Mouse (Mus musculus) 3T3-L1 (cell line): ENCODE measurements around the gene Lyzl6.

Experiments used
- DNase-seq: peaks from one replicate; pipeline ENCODE4 v3.0.0-alpha.2; 2015; ENCODE audit warnings: low read depth, low spot score

Lyzl6 gene

DNA sequence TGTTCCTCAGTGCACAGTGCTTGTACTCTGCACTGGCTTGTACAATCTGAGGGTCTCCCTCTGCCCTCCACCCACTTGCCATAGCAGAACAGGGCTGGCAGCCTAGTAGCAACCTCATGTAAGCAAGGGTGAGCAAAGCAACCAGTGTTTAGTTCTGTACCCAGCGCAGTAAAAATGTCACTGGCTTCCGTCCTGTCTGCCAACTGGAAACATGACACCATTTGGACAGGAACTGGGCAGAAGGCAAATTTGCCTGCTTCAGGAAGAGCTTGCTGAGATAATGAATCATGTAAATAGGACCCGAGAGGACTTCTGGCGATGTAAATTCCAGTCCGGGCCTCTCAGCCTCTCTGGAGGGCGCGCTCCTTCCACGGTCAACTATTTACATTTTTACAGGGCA, 7.0 kb upstream of the Lyzl6 start:
- DNase-seq, result peak; percentile 26

DNA sequence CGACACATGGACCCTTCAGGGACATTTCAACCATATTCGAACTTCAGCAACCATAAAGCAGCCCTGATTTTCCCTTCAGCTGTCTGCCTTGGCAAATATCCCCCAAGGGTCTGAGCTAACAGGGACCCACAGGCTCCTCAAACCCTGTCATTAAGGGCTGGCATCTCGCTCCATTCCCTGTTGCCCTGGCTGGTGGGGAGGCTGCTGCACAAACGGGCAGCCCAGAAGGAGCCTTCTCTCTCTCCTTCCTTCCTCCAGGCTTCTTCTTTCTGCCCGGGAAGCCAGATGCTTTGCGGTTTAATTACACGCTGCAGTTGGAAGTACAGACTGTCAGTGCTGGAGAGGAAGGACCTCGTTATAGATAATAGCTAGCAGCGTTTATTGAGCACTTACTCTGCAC, 4.5 kb upstream of the Lyzl6 start:
- no peak for DNase-seq

DNA sequence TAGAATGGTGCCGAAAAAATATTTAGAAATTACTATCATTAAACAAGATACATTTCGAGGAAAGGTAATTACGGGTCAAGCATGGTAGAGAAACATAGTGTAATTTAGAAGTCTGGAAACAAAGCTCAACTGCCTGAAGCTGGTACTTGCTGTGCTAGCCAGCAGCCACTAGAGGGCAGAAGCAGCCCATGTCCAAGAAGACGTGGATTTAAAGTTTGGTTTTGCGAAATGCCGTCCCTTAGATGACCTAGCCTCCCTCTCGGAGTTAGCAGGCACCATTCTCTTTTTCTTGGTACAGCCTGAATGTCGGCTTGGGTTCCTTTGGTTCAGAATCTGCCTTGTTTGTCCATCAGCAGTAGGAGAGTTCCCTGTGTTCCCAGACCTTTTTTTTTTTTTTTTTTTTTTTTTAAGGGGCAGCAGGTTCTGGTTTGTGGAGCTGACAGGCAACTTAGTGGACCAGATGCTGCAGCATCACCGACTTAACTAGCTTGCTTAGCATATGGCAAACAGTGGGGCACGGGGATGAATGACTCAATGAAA, 787 bp upstream of the Lyzl6 start:
- peak; percentile 86 for DNase-seq

DNA sequence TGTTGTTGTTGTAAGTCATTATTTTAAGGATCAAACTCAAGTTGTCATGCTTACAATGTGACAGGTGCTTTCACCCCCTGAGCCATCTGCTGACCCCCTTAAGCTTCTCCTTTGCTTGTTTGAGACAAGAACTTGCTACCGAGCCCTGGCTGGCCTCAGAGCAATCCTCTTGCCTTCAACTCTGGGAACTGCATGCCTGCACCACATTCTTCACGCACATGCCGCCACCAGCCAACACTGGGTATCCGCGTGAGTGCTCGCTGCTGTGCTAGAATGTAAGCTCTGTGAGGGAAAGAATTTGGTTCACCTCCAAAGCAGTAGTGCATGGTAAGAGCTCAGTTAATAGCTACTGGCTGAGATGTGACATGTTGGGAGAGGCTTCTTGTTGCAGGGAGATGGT, 2.4 kb downstream of the Lyzl6 start:
- DNase-seq, result no peak

DNA sequence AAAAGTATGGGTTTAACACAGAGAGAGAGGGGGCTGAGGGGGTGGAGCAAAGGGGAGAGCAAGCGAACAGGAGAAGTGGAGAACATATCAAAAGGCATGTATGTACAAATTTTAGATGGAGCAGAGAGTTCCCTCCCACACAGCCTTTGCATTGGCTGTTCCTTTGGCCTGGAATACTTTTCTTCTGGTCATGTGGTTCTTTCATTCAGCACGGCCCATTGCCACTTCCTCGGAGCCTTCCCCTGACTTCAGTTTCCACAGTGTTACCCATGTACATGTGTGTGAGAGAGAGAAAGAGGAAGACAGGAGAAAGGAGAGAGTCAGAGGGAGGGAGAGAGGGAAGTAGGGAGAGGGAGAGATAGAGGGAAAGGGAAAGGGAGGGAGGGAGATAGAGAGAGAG, 3.2 kb downstream of the Lyzl6 start:
- DNase-seq, result no peak

DNA sequence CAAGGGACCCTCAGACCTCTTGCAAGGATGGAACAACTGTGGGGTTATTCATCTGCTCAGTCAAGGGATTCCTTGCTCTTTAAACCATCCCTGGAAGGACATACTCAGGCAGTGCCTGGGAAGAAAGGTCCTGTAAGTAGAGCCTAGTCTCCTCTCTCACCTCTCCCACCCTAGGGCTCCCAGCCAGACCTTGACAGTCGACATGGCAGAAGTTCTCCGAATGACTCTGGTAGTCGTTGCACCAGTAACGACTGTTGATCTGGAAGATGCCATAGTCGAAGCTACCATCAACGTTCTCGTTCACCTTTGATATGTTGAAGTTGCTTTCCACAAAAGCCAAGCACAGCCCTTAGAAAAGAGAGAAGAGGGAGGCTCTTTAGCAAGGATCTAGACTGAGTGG, 3.9 kb downstream of the Lyzl6 start:
- no peak for DNase-seq

DNA sequence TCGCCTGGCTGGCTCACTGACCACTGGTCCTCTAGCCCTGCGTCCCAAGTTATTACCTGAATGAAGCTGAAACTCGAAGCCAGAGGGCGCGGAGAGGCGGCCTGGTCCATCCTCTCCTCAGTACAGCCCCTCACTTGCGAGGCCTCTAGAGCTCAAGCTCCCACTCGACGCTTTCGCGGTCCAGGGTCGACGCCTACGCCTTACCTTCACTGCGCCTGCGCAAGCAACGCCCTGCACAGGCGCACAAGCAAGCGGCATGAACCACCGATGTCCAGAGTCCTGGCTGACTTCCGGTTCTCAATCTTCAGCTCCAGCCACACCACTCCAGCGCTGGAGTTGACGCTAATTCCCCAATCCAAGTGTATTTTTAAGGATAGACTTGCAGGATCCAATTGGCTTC, 11.2 kb downstream of the Lyzl6 start:
- DNase-seq, result no peak

DNA sequence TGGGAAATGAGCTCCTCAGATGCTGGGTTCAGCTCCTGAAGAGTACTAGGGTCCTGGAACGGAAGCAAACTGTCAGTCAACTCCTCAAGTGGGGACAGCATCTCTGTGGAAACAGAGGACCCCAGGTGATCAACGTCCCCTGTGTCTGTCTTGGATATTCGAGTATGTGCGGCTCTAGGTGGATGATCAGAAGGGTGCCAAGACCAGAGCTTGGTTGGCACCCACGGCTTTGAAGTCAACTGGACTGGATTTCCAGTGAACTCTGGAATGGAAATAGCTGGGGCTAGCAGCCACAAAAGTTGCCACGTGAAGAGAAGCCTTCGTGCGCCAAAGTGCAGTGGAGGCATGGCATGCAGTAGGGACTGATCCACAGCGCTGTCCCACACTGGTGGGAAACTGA, 17.6 kb downstream of the Lyzl6 start, which contains the start of gene Gm884:
Gm884 (minus strand) TSS at position 101 of the 400 bp plus-strand sequence.
- DNase-seq, result no peak

DNA sequence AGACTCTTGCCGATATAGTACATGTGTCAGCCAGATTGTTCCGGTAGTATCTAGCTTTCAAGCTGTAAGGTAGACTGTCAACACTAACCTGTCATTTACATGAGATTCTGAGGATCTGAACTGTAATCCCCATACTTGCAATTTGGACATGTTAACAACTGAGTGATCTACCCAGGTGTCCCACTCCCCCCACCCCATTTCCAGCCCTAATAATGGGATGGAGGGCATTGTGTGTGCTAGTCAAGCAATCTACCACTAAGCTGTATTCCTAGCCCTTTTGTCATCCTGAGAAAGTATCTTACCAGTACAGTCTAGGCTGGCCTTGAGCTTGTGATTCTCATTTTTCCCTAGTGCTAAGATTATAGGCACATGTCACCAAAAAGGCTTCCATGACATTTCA, 27.9 kb downstream of the Lyzl6 start:
- DNase-seq, result no peak

DNA sequence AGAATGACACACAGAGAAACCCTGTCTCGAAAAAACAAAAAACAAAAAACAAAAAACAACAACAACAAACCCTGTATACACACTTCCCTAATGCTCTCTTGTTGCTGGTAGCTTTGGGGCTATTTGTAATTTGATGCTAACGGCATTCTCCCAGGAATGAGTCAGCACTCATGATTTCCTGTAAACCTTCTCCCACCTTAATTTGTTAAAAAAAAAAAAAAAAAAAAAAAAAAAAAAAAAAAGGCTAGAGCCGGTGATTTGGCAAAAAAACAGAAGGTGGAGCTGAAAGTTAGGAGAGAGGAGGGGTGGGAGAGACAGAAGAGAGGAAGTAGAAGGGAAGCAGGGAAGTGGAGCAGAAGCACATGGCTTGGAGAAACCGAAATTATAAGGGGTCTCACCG, 32.1 kb downstream of the Lyzl6 start:
- peak; percentile 69 for DNase-seq
